Mouse (Mus musculus): ENCODE measurements around the gene Ate1. TPM values are rescaled to one million over a fixed set of nuclear protein-coding genes. Genes with fewer than 3 reads are reported as not detected.

Gene Ate1
- 69.9 and 72.8 TPM in 2 replicates for polyA plus RNA-seq (2014; fragmentation: Nextera tagmentation; extraction: Ambion mirVana)

DNA sequence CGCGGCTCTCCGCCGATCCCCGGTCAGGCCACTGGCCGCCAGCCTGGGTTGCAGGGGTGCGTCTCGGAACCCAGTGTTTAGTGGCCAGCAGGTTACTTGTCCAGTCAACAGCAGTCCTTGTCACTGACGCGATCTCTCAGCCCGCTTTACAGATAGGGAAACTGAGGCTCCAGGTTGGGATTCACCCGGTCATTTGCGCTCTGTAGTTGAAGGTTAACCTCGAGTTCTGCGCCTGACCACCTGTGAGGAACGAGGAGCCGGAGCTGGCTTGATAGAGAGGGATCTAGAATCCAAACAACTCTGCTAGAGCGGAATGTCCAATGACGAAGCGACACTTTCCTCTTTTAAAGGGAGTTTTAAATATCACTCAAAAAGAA lies at the start of gene Ate1:
Gene Ate1 (minus strand): TSS at position 321 of the 377 bp plus-strand sequence.
- Histone ChIP-seq H3K9me3 (ENCODE audit: control insufficient read depth, low read depth, low read length) (no peaks in the 10 kb centered on the region), H3K27me3 (ENCODE audit: control insufficient read depth, insufficient read depth, low read length) (no peaks in the 10 kb centered on the region), H3K4me2 (replicated peaks; ENCODE audit: low read depth, low read length) (peak within 1 kb of the TSS; percentile 76), H3K27ac (ENCODE audit: low read length) (peak within 1 kb of the TSS; percentile 98), H3K36me3 (ENCODE audit: control insufficient read depth, insufficient read depth, low read length) (no peaks in the 10 kb centered on the region), H3K4me1 (ENCODE audit: control insufficient read depth, insufficient read depth, low read length) (0 out of 2 replicates have a peak, but pooled peaks cover 5% of the 10 kb centered on the region), H3K9ac (replicated peaks; ENCODE audit: low read depth, low read length) (peak within 1 kb of the TSS; percentile 87), H3K4me3 (ENCODE audit: low read depth, low read length) (peak within 1 kb of the TSS; percentile 83)
- ATAC-seq (ENCODE audit: insufficient number of reproducible peaks, insufficient read depth, low FRiP score, low read depth) = no peak
- 16% methylated on average over 20 of the region's 20 CpGs for WGBS

DNA sequence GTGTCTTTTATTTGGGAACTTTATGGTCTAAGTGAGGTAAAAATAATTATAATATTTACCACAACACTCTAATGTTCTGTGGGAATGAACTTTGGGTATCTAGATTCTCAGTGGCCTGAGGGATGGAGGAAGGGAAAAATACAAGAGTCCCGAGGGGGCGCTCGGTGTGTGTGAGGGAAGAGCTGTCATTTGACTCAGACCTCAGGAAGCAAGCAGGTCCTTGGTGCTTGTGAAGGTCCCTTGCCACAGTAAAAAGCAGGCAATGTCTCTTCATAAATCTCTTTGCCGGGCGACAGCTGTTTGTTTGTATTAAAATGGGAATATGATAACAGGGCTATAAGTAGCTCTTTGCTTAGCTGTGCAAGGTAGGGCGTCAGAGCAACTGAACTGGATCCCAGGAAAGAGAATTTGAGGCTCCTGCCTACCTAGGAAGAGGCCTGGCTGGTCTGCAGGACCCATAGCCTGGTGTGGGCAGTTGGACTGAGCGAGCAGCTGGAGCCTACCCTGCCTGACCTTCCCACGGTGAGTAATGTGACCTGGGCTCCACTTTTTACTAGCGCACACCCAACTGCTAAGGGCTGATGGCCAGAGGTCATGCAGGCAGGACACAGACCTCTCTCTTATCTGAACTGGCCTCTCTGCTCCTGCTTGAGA lies 48.7 kb upstream of the Ate1 start:
- 26% methylated on average over 9 of the region's 9 CpGs for WGBS
- 0 out of 2 replicates have a peak, but pooled peaks cover 3% of the 10 kb centered on the region for H3K4me1 ChIP-seq (ENCODE audit: control insufficient read depth, insufficient read depth, low read length)
- no peak overlapping the region for H3K9ac ChIP-seq (replicated peaks; ENCODE audit: low read depth, low read length)
- H3K36me3 ChIP-seq (ENCODE audit: control insufficient read depth, insufficient read depth, low read length) = no peaks in the 10 kb centered on the region
- H3K9me3 ChIP-seq (ENCODE audit: control insufficient read depth, low read depth, low read length) = no peaks in the 10 kb centered on the region
- H3K4me2 ChIP-seq (replicated peaks; ENCODE audit: low read depth, low read length) = no peak overlapping the region
- H3K27ac ChIP-seq (ENCODE audit: low read length) = no peak overlapping the region
- no peaks in the 10 kb centered on the region for H3K27me3 ChIP-seq (ENCODE audit: control insufficient read depth, insufficient read depth, low read length)
- no peak overlapping the region for H3K4me3 ChIP-seq (ENCODE audit: low read depth, low read length)
- no peak for ATAC-seq (ENCODE audit: insufficient number of reproducible peaks, insufficient read depth, low FRiP score, low read depth)

DNA sequence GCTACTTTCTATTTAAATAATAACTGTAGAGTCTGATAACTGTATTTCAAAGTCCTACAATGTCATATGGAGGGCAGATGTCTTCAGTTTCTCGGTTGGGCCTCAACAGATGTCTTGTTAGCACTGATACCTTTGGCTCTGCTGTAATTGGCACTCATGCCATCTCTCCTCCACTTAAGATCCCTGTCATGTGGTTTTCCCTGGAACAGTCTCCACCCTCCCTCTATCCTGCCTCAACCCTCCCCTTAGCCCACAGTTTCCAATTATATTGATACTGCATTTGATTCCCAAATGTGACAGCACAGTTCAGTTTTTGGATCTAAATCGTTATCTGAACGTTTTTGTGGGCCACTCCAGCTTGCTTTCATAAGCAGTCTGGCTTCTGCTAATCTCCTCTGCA lies 44.4 kb upstream of the Ate1 start:
- WGBS = 68% methylated on average over 3 of the region's 3 CpGs
- Histone ChIP-seq H3K4me1 (ENCODE audit: control insufficient read depth, insufficient read depth, low read length) (0 out of 2 replicates have a peak, but pooled peaks cover 3% of the 10 kb centered on the region), H3K4me2 (replicated peaks; ENCODE audit: low read depth, low read length) (no peak overlapping the region), H3K4me3 (ENCODE audit: low read depth, low read length) (no peak overlapping the region), H3K36me3 (ENCODE audit: control insufficient read depth, insufficient read depth, low read length) (no peaks in the 10 kb centered on the region), H3K27ac (ENCODE audit: low read length) (no peak overlapping the region), H3K27me3 (ENCODE audit: control insufficient read depth, insufficient read depth, low read length) (no peaks in the 10 kb centered on the region), H3K9me3 (ENCODE audit: control insufficient read depth, low read depth, low read length) (no peaks in the 10 kb centered on the region), H3K9ac (replicated peaks; ENCODE audit: low read depth, low read length) (no peak overlapping the region)
- no peak for ATAC-seq (ENCODE audit: insufficient number of reproducible peaks, insufficient read depth, low FRiP score, low read depth)

DNA sequence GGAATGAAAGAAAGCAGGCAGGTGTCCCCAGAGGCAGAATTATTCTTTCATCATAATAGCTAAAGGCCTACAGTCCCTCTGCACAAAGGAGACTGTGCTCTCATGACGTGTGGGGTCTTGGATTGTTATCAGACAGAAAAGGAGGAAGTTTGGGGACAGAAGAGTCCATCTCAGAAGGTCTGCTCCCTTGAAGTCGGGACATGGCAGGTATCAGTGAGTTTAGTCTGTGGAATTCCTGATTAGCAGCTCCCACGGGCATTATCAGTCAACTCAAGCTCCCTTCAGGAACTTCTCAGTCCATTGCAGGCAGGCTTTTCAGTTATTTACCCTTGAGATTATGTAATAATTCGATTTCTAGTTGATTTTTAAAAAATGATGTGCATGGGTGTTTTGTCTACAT lies 43.7 kb upstream of the Ate1 start:
- no peak overlapping the region for H3K4me3 ChIP-seq (ENCODE audit: low read depth, low read length)
- H3K36me3 ChIP-seq (ENCODE audit: control insufficient read depth, insufficient read depth, low read length) = no peaks in the 10 kb centered on the region
- no peak overlapping the region for H3K9ac ChIP-seq (replicated peaks; ENCODE audit: low read depth, low read length)
- 0 out of 2 replicates have a peak, but pooled peaks cover 1% of the 10 kb centered on the region for H3K4me1 ChIP-seq (ENCODE audit: control insufficient read depth, insufficient read depth, low read length)
- 60% methylated on average over 4 of the region's 4 CpGs for WGBS
- H3K27me3 ChIP-seq (ENCODE audit: control insufficient read depth, insufficient read depth, low read length) = no peaks in the 10 kb centered on the region
- H3K9me3 ChIP-seq (ENCODE audit: control insufficient read depth, low read depth, low read length) = no peaks in the 10 kb centered on the region
- no peak overlapping the region for H3K27ac ChIP-seq (ENCODE audit: low read length)
- no peak overlapping the region for H3K4me2 ChIP-seq (replicated peaks; ENCODE audit: low read depth, low read length)
- no peak for ATAC-seq (ENCODE audit: insufficient number of reproducible peaks, insufficient read depth, low FRiP score, low read depth)

DNA sequence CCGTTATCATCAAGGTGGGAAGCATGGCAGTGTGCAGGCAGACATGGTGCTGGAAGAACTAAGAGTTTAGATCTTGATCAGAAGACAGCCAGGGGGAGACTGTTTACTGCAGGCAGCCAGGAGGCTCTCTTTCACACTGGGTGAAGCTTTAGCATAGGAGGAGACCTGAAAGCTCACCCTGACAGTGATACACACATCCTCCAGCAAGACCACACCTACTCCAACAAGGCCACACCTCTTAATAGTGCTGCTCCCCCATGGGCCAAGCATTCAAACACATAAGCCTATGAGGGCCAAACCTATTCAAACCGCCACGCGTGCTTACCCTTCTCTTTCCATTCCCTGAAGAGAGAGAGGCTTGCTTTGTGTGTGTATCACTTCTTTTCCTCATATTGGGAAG lies 43.1 kb upstream of the Ate1 start:
- Histone ChIP-seq H3K27ac (ENCODE audit: low read length) (no peak overlapping the region), H3K9ac (replicated peaks; ENCODE audit: low read depth, low read length) (no peak overlapping the region), H3K4me2 (replicated peaks; ENCODE audit: low read depth, low read length) (no peak overlapping the region), H3K9me3 (ENCODE audit: control insufficient read depth, low read depth, low read length) (no peaks in the 10 kb centered on the region), H3K4me3 (ENCODE audit: low read depth, low read length) (no peak overlapping the region), H3K27me3 (ENCODE audit: control insufficient read depth, insufficient read depth, low read length) (no peaks in the 10 kb centered on the region), H3K36me3 (ENCODE audit: control insufficient read depth, insufficient read depth, low read length) (no peaks in the 10 kb centered on the region), H3K4me1 (ENCODE audit: control insufficient read depth, insufficient read depth, low read length) (no peaks in the 10 kb centered on the region)
- 90% methylated on average over 4 of the region's 4 CpGs for WGBS
- no peak for ATAC-seq (ENCODE audit: insufficient number of reproducible peaks, insufficient read depth, low FRiP score, low read depth)

DNA sequence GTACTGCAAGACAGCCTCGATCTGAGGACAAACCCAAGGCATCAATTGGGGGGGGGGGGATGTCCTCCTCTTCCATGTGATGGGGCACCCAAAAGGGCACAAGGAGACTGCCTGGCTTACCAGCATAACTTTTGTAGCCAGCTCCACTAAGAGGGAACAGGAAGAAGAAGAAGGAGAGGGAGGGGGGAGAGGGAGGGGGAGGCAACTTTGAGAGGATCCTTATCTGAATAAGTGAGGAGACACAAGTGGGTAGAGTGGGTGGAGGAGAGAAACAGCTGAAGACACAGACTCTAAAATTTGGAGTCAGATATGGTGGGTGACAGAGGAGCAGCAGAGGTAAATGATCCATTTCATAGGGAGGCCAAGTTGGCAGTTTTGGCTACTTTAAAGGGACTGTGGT lies 40.8 kb upstream of the Ate1 start:
- Histone ChIP-seq H3K4me3 (ENCODE audit: low read depth, low read length) (no peak overlapping the region), H3K4me1 (ENCODE audit: control insufficient read depth, insufficient read depth, low read length) (no peaks in the 10 kb centered on the region), H3K36me3 (ENCODE audit: control insufficient read depth, insufficient read depth, low read length) (no peaks in the 10 kb centered on the region), H3K9me3 (ENCODE audit: control insufficient read depth, low read depth, low read length) (no peaks in the 10 kb centered on the region), H3K27me3 (ENCODE audit: control insufficient read depth, insufficient read depth, low read length) (no peaks in the 10 kb centered on the region), H3K27ac (ENCODE audit: low read length) (no peak overlapping the region), H3K9ac (replicated peaks; ENCODE audit: low read depth, low read length) (no peak overlapping the region), H3K4me2 (replicated peaks; ENCODE audit: low read depth, low read length) (no peak overlapping the region)
- WGBS = 57% methylated on average over 1 of the region's 1 CpGs
- no peak for ATAC-seq (ENCODE audit: insufficient number of reproducible peaks, insufficient read depth, low FRiP score, low read depth)

DNA sequence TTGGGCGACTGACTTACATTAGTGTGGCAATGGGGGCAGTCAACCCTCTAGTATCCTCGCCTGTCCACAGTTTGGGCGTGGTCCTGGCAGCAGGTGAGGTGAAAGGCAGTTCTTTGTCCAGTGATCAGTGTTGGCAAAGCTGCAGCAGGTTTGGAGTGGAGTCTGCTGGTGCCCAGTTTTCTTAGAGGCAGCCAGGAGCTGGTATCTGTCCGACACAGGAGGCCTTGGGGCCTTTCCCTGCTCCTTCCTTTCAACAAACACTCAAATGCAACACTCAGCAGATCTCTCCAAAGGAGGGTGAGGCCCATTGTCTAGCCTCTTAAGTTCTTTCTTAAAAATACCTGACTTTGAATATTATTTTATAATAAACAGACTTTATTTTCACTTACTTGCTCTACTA lies 38.4 kb upstream of the Ate1 start:
- Histone ChIP-seq H3K27ac (ENCODE audit: low read length) (no peak overlapping the region), H3K27me3 (ENCODE audit: control insufficient read depth, insufficient read depth, low read length) (no peaks in the 10 kb centered on the region), H3K9me3 (ENCODE audit: control insufficient read depth, low read depth, low read length) (no peaks in the 10 kb centered on the region), H3K36me3 (ENCODE audit: control insufficient read depth, insufficient read depth, low read length) (no peaks in the 10 kb centered on the region), H3K4me1 (ENCODE audit: control insufficient read depth, insufficient read depth, low read length) (no peaks in the 10 kb centered on the region), H3K4me2 (replicated peaks; ENCODE audit: low read depth, low read length) (no peak overlapping the region), H3K9ac (replicated peaks; ENCODE audit: low read depth, low read length) (no peak overlapping the region), H3K4me3 (ENCODE audit: low read depth, low read length) (no peak overlapping the region)
- ATAC-seq (ENCODE audit: insufficient number of reproducible peaks, insufficient read depth, low FRiP score, low read depth) = no peak
- 77% methylated on average over 4 of the region's 4 CpGs for WGBS

DNA sequence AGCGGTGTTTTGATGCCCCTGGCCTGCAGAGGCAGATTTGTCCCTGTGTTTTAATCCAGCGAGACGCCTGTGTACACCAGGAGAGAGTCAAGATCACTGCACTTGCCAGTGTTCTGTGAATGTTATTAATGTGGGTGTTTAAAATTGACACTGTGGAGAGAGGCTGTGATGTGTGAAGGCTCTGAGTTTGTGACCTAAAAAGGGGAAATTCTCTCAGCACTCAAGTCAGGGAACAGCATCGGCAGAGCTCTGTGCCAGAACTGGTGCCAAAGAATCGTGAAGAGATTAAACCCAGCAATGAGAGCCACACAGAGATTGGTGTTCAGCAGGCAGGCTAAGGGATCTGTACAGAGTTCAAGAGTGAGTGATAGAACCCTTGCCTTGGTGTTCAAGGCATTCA lies 35.4 kb upstream of the Ate1 start:
- Histone ChIP-seq H3K36me3 (ENCODE audit: control insufficient read depth, insufficient read depth, low read length) (no peaks in the 10 kb centered on the region), H3K27ac (ENCODE audit: low read length) (0 out of 2 replicates have a peak overlapping the region, but pooled peaks have one; percentile 27), H3K4me3 (ENCODE audit: low read depth, low read length) (no peak overlapping the region), H3K27me3 (ENCODE audit: control insufficient read depth, insufficient read depth, low read length) (no peaks in the 10 kb centered on the region), H3K9me3 (ENCODE audit: control insufficient read depth, low read depth, low read length) (no peaks in the 10 kb centered on the region), H3K9ac (replicated peaks; ENCODE audit: low read depth, low read length) (no peak overlapping the region), H3K4me1 (ENCODE audit: control insufficient read depth, insufficient read depth, low read length) (no peaks in the 10 kb centered on the region), H3K4me2 (replicated peaks; ENCODE audit: low read depth, low read length) (no peak overlapping the region)
- WGBS = 55% methylated on average over 5 of the region's 5 CpGs
- no peak for ATAC-seq (ENCODE audit: insufficient number of reproducible peaks, insufficient read depth, low FRiP score, low read depth)

DNA sequence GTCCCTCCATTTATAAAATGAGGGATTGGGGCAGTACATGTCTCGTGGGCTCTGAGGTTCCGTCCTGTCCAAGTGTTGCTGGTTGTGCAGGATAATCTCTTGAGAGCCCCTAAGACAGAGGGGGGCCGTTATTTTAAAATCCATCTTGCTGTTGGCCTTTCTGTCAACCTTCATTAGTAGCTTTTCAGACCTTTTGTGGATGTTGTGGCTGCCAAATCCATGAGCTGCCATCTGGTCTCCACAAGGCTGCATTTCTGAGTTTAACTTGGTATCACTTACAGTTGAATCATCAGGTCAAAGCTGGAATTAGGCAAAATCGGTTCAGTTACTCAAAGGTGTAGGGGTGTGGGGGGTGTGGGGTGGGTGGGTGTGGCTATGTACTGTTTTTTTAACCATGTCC lies 33.2 kb upstream of the Ate1 start:
- Histone ChIP-seq H3K9me3 (ENCODE audit: control insufficient read depth, low read depth, low read length) (no peaks in the 10 kb centered on the region), H3K4me3 (ENCODE audit: low read depth, low read length) (no peak overlapping the region), H3K36me3 (ENCODE audit: control insufficient read depth, insufficient read depth, low read length) (no peaks in the 10 kb centered on the region), H3K4me2 (replicated peaks; ENCODE audit: low read depth, low read length) (no peak overlapping the region), H3K9ac (replicated peaks; ENCODE audit: low read depth, low read length) (no peak overlapping the region), H3K4me1 (ENCODE audit: control insufficient read depth, insufficient read depth, low read length) (no peaks in the 10 kb centered on the region), H3K27me3 (ENCODE audit: control insufficient read depth, insufficient read depth, low read length) (no peaks in the 10 kb centered on the region), H3K27ac (ENCODE audit: low read length) (no peak overlapping the region)
- 65% methylated on average over 4 of the region's 4 CpGs for WGBS
- no peak for ATAC-seq (ENCODE audit: insufficient number of reproducible peaks, insufficient read depth, low FRiP score, low read depth)

All from stomach, embryonic 14.5 days (tissue).